Mouse (Mus musculus) bone marrow, adult 2 months (tissue): ENCODE data around the gene Prkd3.

Source experiments
- CTCF ChIP-seq: fragments of 200-500 bp; IDR thresholded peaks from 2 replicates; pipeline ENCODE4 v1.5.1; 2011; ENCODE audit warnings: low read length, control low read depth; ENCODE audit not compliant: control insufficient read depth, insufficient read depth
- POLR2A ChIP-seq: fragments of 200-500 bp; IDR thresholded peaks from 2 replicates; pipeline ENCODE4 v1.6.1; 2011; ENCODE audit warnings: low read depth, mild to moderate bottlenecking, control low read depth, low read length, borderline replicate concordance; ENCODE audit not compliant: control insufficient read depth

DNA sequence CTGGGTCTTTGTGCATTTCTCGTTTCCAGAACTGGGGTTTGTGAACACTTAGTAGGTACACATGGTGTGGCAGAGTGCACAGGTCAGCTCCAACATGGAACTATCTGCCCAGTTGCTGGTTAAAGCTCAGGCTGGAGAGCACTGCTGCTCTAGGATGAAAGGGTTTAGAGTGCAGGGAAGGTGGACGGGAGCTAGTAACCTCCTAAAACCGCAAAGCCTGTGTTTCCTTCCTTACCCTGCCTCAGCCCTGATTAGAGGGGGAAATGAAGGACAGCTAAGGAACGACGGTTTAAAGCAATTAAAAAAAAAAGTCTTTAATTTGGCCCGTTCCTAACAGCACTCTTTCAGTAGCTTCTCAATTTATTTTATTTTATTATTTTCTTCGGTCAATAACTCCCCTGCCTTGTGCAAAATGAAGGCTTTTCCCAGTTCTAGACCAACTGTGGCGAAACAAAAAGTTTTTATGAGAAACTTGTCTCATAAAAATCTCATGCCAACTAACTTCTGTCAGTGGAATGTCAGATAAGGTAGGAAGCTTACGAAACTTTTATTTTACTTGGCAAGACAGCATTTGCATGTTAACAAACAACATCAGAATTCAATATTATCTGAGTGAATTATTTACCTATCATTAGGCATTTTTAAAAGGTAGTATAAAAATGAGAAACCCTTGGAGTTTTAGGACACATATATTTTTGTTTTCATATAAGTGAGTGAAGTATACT, 28.2 kb downstream of the Prkd3 start:
- TF ChIP-seq POLR2A (no peak), CTCF (no peak)
